ENCODE assay signal across 18 mouse cellular contexts in genomic region chr6:100496135-100496534, GRCm38 (mm10).
DNase-seq lines count a peak whose midpoint lies in the region; ATAC-seq lines count a peak whose summit lies in the region.
"Had no signal": no experiment of that assay in that cellular context is flagged by ENCODE, and none has a peak within 500 bp of the region (broad histone marks: within the 10 kb centered on the region; RNA-seq: fewer than 3 reads in every experiment).

No protein-coding gene starts in this region.

- no peak for ATAC-seq in cerebellum, adult (ENCODE audit: insufficient number of reproducible peaks, low FRiP score, low TSS enrichment)
- ATAC-seq: activated CD4-positive, CD25-positive, alpha-beta regulatory T cell, adult 4 months; CD4-positive, CD25-positive, alpha-beta regulatory T cell, adult 4 months; forebrain, embryonic 14.5 days; forebrain, embryonic 16.5 days; Patski had no signal

- peak; percentile 16 for DNase-seq in cerebellum, adult 11 months
- no peak for DNase-seq in cerebellum, postnatal 4 days (ENCODE audit: low spot score in 2 of 2)
- DNase-seq in cerebellum, postnatal 10 days: peak; percentile 46 to 51
- no peak for DNase-seq in cerebellum, adult 11-12 months
- peak; percentile 24 to 46 for DNase-seq in cerebellum, postnatal 25 days
- DNase-seq: adrenal gland, adult 8-10 months; adrenal gland, postnatal 14 days; adrenal gland, postnatal 36 days; B cell, adult 2 months; cerebellum, adult 9-11 months; embryo, embryonic 11 days; gastrocnemius, adult 2 months had no signal

Comparison
In these comparisons a context has a peak if more than half of its experiments do, and no peak if none do; other contexts are left out.
1. DNase-seq: peak in cerebellum, adult 11 months (single experiment), cerebellum, postnatal 10 days (2 of 2) and cerebellum, postnatal 25 days (2 of 2); none in cerebellum, postnatal 4 days (0 of 2) and cerebellum, adult 11-12 months (single experiment).